Mouse (Mus musculus): ENCODE measurements at regions not wholly inside any gene's neighbourhood (a gene's known extent, or its start where the extent isn't known, plus 50 kb on each side); places are given as distances from the start of the nearest gene placed in this dataset.

DNA sequence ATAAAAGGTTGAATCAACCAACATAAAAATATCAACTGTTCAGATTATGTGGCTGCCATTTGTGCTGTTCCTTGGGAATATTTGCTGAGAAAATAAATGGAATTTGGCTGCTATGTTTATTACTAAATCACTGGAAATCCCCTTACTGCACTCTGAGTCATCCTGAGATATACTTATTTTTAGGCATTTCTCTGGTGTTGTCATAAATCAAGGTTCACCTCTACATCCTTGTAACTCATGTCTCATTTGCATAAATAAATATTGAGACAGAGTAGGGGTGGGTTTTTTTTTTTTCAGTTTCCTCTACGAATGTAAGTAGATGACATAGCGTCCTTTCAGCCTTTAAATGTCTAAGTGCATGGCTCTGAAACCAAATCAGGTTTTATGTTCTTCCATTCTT is 191.9 kb upstream of the Fat1 start:
- TF ChIP-seq POLR2A (IDR thresholded peaks at IDR 0.05; ENCODE audit: control insufficient read depth, low read depth, low read length) (no peak), CTCF (IDR thresholded peaks at IDR 0.05; ENCODE audit: control insufficient read depth, insufficient read depth, insufficient replicate concordance, low read depth, low read length) (no peak)
